In genomic region chr7:13511539-13511938, GRCm38 (mm10) we compare ENCODE assay signal across 10 mouse cellular contexts. TPM values are rescaled to one million over a fixed set of nuclear protein-coding genes. Genes with fewer than 3 reads are reported as not detected.
DNase-seq lines count a peak whose midpoint lies in the region; ATAC-seq and TF ChIP-seq lines count a peak whose summit lies in the region.
"Had no signal": no experiment of that assay in that cellular context is flagged by ENCODE, and none has a peak within 500 bp of the region (broad histone marks: within the 10 kb centered on the region; RNA-seq: fewer than 3 reads in every experiment).

No protein-coding gene starts in this region.

- intact Hi-C loops in gastrocnemius, postnatal 14 days (cut with DNase I; ENCODE audit: low total_unique reads) = loop anchor here (5.0 kb wide), 1 partner anchor 224 kb away; no protein-coding TSS in a partner anchor

- WGBS in limb, embryonic 14.5 days = 75% methylated on average over 1 of the region's 1 CpGs
- 71% methylated on average over 1 of the region's 1 CpGs for WGBS in limb, embryonic 10.5 days

- H3K9ac ChIP-seq in limb, embryonic 14.5 days (ENCODE audit: low read depth, low read length, severe bottlenecking) = no peak overlapping the region
- H3K9ac ChIP-seq: midbrain, embryonic 12.5 days had no signal

- H3K9me3 ChIP-seq in limb, embryonic 14.5 days (ENCODE audit: control insufficient read depth, low read length) = 0 out of 2 replicates have a peak, but pooled peaks cover 4% of the 10 kb centered on the region
- no peaks in the 10 kb centered on the region for H3K9me3 ChIP-seq in limb, embryonic 10.5 days (replicated peaks)

- H3K4me3 ChIP-seq in limb, embryonic 14.5 days (replicated peaks; ENCODE audit: low read length) = no peak overlapping the region
- no peak overlapping the region for H3K4me3 ChIP-seq in limb, embryonic 10.5 days
- H3K4me3 ChIP-seq: midbrain, embryonic 12.5 days had no signal

- no peaks in the 10 kb centered on the region for H3K4me1 ChIP-seq in limb, embryonic 14.5 days (ENCODE audit: control insufficient read depth, insufficient read depth, low read length)
- H3K4me1 ChIP-seq in limb, embryonic 10.5 days = no peaks in the 10 kb centered on the region
- H3K4me1 ChIP-seq: midbrain, embryonic 12.5 days had no signal

- DNase-seq in limb, embryonic 14.5 days (ENCODE audit: low spot score) = peak; percentile 2
- DNase-seq in limb, embryonic 10.5 days (ENCODE audit: low spot score) = no peak
- DNase-seq in Muller cell, postnatal 12 days (ENCODE audit: inconsistent ontology term) = peak; percentile 25
- DNase-seq in lung, postnatal 36 days = peak; percentile 24
- DNase-seq in testis, postnatal 10 days (ENCODE audit: low spot score) = no peak
- DNase-seq in gastrocnemius, postnatal 14 days = no peak

- H3K27ac ChIP-seq in limb, embryonic 14.5 days (replicated peaks; ENCODE audit: low read depth, low read length) = no peak overlapping the region
- no peak overlapping the region for H3K27ac ChIP-seq in limb, embryonic 10.5 days
- H3K27ac ChIP-seq: midbrain, embryonic 12.5 days had no signal

- no peaks in the 10 kb centered on the region for H3K27me3 ChIP-seq in limb, embryonic 14.5 days (ENCODE audit: control insufficient read depth, insufficient read depth, low read length)
- H3K27me3 ChIP-seq in limb, embryonic 10.5 days (ENCODE audit: low read depth, poor library complexity, severe bottlenecking) = no peaks in the 10 kb centered on the region
- H3K27me3 ChIP-seq: midbrain, embryonic 12.5 days had no signal

- no peak overlapping the region for H3K4me2 ChIP-seq in limb, embryonic 14.5 days (replicated peaks; ENCODE audit: low read depth, low read length, severe bottlenecking)
- H3K4me2 ChIP-seq: midbrain, embryonic 12.5 days had no signal

- TF ChIP-seq POLR2A in limb, embryonic 14.5 days (IDR thresholded peaks at IDR 0.05; ENCODE audit: borderline replicate concordance, extremely low read depth, insufficient read depth, insufficient read length) = no peak

- no peaks in the 10 kb centered on the region for H3K36me3 ChIP-seq in limb, embryonic 14.5 days (ENCODE audit: control insufficient read depth, insufficient read depth, low read length)
- H3K36me3 ChIP-seq in limb, embryonic 10.5 days = no peaks in the 10 kb centered on the region
- H3K36me3 ChIP-seq: midbrain, embryonic 12.5 days had no signal

- no peak for ATAC-seq in limb, embryonic 14.5 days (ENCODE audit: low FRiP score, low read depth)
- ATAC-seq in common myeloid progenitor, adult 5-6 weeks (replicated peaks; ENCODE audit: low read depth, poor library complexity, severe bottlenecking) = peak; percentile 88
- ATAC-seq in erythroid progenitor cell, adult 5-6 weeks (replicated peaks; ENCODE audit: low FRiP score, poor library complexity, severe bottlenecking) = no peak

RNA-seq across cellular contexts. Expression of gene Bsph2, which starts 59.3 kb away (rescaled TPM):
- not detected in 2 replicates for polyA plus RNA-seq in limb, embryonic 14.5 days (2012; rRNA removed)
- polyA plus RNA-seq in limb, embryonic 14.5 days (2014; fragmentation: Nextera tagmentation; extraction: Ambion mirVana) = not detected in 2 replicates
- polyA plus RNA-seq in limb, embryonic 10.5 days (2016; fragmentation: Nextera tagmentation; extraction: Ambion mirVana) = not detected in 2 replicates
- not detected in 2 replicates for total RNA-seq in common myeloid progenitor, adult 5-6 weeks (2017)
- total RNA-seq in gastrocnemius, postnatal 14 days (2021) = not detected
- total RNA-seq in erythroid progenitor cell, adult 5-6 weeks (2015; ENCODE audit: low replicate concordance) = not detected in 2 replicates
- not detected in 2 replicates for total RNA-seq in erythroid progenitor cell, adult 5-6 weeks (2017; ENCODE audit: low replicate concordance)
- polyA plus RNA-seq: midbrain, embryonic 12.5 days; testis, adult 2 months had no signal

Comparison
In these comparisons a context has a peak if more than half of its experiments do, and no peak if none do; other contexts are left out.
1. DNase-seq: peak in limb, embryonic 14.5 days (single experiment), Muller cell, postnatal 12 days (single experiment) and lung, postnatal 36 days (single experiment); none in limb, embryonic 10.5 days (single experiment), testis, postnatal 10 days (single experiment) and gastrocnemius, postnatal 14 days (single experiment).